Mouse (Mus musculus) intestine, embryonic 14.5 days (tissue): ENCODE data around the gene Lrwd1. TPM values are rescaled to one million over a fixed set of nuclear protein-coding genes. Genes with fewer than 3 reads are reported as not detected.

Experiments
- ATAC-seq: fragments of 200-750 bp; cut with Nextera tagmentation; replicated peaks from 2 replicates; pipeline ENCODE4 v1.8.0; 2017; ENCODE audit warnings: low read depth, moderate number of reproducible peaks, moderate TSS enrichment, moderate library complexity; ENCODE audit not compliant: low FRiP score, low TSS enrichment
- DNase-seq: peaks from one replicate; pipeline ENCODE4 v3.0.0-alpha.2; 2018; ENCODE audit warnings: low spot score
- H3K27ac ChIP-seq: fragments of 300-500 bp; sonication (generic); 2 replicates; pipeline ENCODE4 v1.5.1; 2014; ENCODE audit warnings: low read depth, mild to moderate bottlenecking, control low read depth
- H3K27me3 ChIP-seq: fragments of 300-500 bp; sonication (generic); replicated peaks from 2 replicates; pipeline ENCODE4 v1.6.1; 2014; ENCODE audit warnings: low read length, control low read depth; ENCODE audit not compliant: control insufficient read depth, insufficient read depth
- H3K36me3 ChIP-seq: fragments of 300-500 bp; sonication (generic); 2 replicates; pipeline ENCODE4 v1.6.1; 2014; ENCODE audit warnings: low read length, control low read depth; ENCODE audit not compliant: control insufficient read depth, insufficient read depth
- H3K4me1 ChIP-seq: fragments of 300-500 bp; sonication (generic); replicated peaks from 2 replicates; pipeline ENCODE4 v1.6.1; 2014; ENCODE audit warnings: low read length, control low read depth, mixed read lengths; ENCODE audit not compliant: control insufficient read depth, insufficient read depth
- H3K4me2 ChIP-seq: fragments of 300-500 bp; sonication (generic); 2 replicates; pipeline ENCODE4 v1.6.1; 2014; ENCODE audit warnings: low read length
- H3K4me3 ChIP-seq: fragments of 300-500 bp; sonication (generic); 2 replicates; pipeline ENCODE4 v1.5.1; 2014; ENCODE audit warnings: low read depth, low read length, control low read depth, mixed read lengths
- H3K9ac ChIP-seq: fragments of 300-500 bp; sonication (generic); 2 replicates; pipeline ENCODE4 v1.6.1; 2014; ENCODE audit warnings: mild to moderate bottlenecking, low read length
- H3K9me3 ChIP-seq: fragments of 300-500 bp; sonication (generic); 2 replicates; pipeline ENCODE4 v1.6.1; 2016; ENCODE audit warnings: low read length, control low read depth; ENCODE audit not compliant: control insufficient read depth
- WGBS: fragments of 180-500 bp; shearing (Covaris S2); extraction: QIAGEN DNeasy Blood & Tissue Kit; methylation state at CpG from one replicate; pipeline ENCODE4 v1.1.7; 2014; 5-methylcytosine and 5-hydroxymethylcytosine counted together
- polyA plus RNA-seq: library from polyadenylated mRNA; unstranded; fragments of >200 nt; fragmentation: Nextera tagmentation; extraction: Ambion mirVana; gene quantifications from 2 replicates; pipeline ENCODE4 v1.2.1, GENCODE M21; 2014

The Lrwd1 gene
- polyA plus RNA-seq, 1 experiment from 2014 or later: 33.7 TPM

DNA sequence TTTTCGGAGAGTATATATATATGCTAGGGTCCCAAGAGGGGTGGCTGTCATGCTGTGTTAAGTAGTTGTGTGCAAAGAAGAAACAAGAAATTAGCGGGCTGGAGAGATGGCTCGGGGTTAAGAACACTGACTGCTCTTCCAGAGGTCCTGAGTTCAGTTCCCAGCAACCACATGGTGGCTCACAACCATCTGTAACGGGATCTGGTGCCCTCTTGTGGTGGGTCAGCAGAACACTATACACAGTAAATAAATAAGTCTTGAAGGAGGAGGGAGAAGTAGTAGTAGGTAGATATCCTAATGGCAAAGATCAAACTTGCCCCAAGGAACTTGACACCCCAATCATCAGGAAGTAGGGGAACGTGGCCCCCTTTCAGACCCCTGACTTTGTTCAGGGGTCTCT, 6.9 kb upstream of the Lrwd1 start:
- Histone ChIP-seq H3K9me3 (no peaks in the 10 kb centered on the region), H3K4me2 (no peak overlapping the region), H3K4me1 (peaks cover 4% of the 10 kb centered on the region; the same call in 1 of the 2 replicates), H3K4me3 (no peak overlapping the region), H3K27ac (no peak overlapping the region), H3K27me3 (no peaks in the 10 kb centered on the region), H3K9ac (no peak overlapping the region), H3K36me3 (peaks cover 41% of the 10 kb centered on the region)
- 89% methylated on average over 5 of the region's 5 CpGs for WGBS
- no peak for ATAC-seq
- DNase-seq: no peak

DNA sequence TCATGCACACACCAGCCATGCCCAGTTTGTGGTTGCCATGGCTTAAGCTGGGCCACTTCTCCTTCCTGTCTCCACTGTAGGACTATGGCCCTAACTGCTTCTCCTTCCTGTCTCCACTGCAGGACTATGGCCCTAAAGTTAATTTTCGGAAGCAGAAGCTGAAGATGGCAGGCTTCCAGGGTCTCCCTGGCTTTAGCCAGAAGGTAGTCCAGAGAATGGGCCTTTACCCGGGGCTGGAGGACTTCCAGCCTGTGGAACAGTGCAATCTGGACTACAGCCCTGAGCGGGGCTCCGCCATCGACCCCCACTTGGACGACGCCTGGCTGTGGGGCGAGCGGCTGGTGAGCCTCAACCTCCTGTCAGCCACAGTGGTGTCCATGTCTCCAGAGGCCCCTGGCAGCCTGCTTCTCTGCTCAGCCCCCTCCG, 4.2 kb upstream of the Lrwd1 start:
- 88% methylated on average over 10 of the region's 10 CpGs for WGBS
- Histone ChIP-seq H3K4me1 (peaks cover 15% of the 10 kb centered on the region; the same call in 1 of the 2 replicates), H3K4me3 (no peak overlapping the region), H3K27ac (no peak overlapping the region), H3K9me3 (no peaks in the 10 kb centered on the region), H3K9ac (no peak overlapping the region), H3K36me3 (peaks cover 41% of the 10 kb centered on the region), H3K27me3 (no peaks in the 10 kb centered on the region), H3K4me2 (no peak overlapping the region)
- ATAC-seq (no peak), DNase-seq (no peak)

DNA sequence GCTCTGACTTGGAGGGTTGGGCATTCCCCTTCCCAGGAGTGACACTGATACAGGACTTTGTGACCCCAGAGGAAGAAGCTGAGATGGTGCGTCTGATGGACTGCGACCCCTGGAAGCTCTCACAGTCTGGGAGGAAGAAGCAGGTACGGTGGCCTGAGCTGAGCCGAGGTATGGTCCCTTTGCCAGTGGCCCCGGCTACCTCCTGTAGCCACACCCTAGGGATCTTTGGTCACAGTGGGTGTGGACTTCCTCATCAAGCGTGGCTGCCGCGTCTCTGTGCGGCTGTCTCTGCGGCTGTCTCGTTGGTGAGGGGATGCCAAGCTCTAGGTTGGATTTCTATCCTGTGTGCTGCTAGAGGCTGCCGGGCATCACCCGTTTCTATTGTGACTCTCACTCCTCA, 3.5 kb upstream of the Lrwd1 start:
- Histone ChIP-seq H3K27me3 (no peaks in the 10 kb centered on the region), H3K27ac (no peak overlapping the region), H3K9ac (no peak overlapping the region), H3K4me1 (peaks cover 16% of the 10 kb centered on the region; the same call in 1 of the 2 replicates), H3K4me3 (no peak overlapping the region), H3K36me3 (peaks cover 41% of the 10 kb centered on the region), H3K9me3 (no peaks in the 10 kb centered on the region), H3K4me2 (no peak overlapping the region)
- ATAC-seq (no peak), DNase-seq (no peak)
- WGBS: 95% methylated on average over 13 of the region's 13 CpGs

DNA sequence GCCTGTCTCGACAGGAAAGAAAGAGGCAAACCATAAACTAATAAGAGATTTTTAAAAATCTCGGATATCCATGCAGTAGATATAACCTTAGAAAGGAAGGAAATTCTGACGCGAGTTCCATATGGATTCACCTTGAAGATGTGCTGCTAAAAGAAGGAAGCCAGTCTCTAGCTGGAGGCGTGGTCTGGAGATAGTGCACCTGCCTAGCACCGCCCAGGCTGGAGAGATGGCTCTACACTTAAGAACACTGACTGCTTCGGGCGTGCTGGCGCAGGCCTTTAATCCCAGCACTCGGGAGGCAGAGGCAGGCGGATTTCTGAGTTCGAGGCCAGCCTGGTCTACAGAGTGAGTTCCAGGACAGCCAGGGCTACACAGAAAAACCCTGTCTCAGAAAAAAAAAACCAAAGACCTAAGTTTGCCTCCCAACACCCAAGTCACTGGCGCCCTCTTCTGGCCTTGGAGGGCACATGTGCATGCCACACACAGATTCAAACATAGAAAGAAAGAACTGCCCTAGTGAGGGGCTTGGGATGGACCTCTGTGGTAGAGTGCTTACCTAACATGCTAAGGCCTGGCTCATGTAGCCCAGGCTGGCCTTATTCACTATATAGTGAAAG, 1.9 kb upstream of the Lrwd1 start:
- H3K27me3 ChIP-seq: no peaks in the 10 kb centered on the region
- no peak overlapping the region for H3K9ac ChIP-seq
- H3K27ac ChIP-seq: no peak overlapping the region
- DNase-seq: peak; percentile 58
- H3K4me3 ChIP-seq: no peak overlapping the region
- H3K9me3 ChIP-seq: no peaks in the 10 kb centered on the region
- peaks cover 14% of the 10 kb centered on the region; the same call in 1 of the 2 replicates for H3K4me1 ChIP-seq
- H3K36me3 ChIP-seq: peaks cover 54% of the 10 kb centered on the region
- WGBS: 75% methylated on average over 13 of the region's 13 CpGs
- ATAC-seq: no peak
- H3K4me2 ChIP-seq: no peak overlapping the region

DNA sequence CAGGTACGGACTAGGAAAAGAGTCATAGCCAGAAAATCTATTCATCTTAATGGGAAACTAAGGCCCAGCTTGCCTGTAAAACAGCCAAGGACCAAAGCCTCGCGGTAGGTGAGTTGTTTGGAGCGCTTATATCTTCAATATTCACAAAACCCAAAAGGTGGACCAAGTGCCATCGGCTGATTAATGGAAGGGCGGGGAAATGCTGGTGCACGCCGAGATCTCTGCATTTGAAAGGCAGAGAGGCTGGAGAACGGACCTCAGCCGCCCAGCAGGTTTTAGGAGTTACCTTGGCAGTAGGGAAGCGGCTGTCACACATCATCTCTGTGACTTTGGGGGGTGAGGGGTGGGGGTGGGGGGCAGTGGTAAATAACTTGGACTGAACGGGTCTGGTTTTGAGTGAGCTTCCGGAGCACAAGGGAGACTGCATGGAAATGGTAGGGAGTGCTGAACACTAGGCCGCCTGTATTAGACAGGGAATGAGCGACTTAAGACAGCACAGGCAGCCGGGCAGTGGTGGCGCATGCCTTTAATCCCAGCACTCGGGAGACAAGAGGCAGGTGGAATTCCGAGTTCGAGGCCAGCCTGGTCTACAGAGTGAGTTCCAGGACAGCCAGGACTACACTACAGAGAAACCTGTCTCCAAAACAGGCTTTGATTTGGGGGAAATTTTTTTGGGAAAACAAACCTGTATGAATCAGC, 567 bp upstream of the Lrwd1 start:
- Histone ChIP-seq H3K9me3 (no peaks in the 10 kb centered on the region), H3K4me1 (peaks cover 14% of the 10 kb centered on the region; the same call in 1 of the 2 replicates), H3K27ac (peak overlapping the region; percentile 43; the same call in 1 of the 2 replicates), H3K36me3 (peaks cover 49% of the 10 kb centered on the region), H3K4me3 (peak overlapping the region; percentile 93), H3K4me2 (peak overlapping the region; percentile 69), H3K27me3 (no peaks in the 10 kb centered on the region), H3K9ac (peak overlapping the region; percentile 78)
- ATAC-seq: peak; percentile 28; the same call in 1 of the 2 replicates
- 7% methylated on average over 20 of the region's 20 CpGs for WGBS
- DNase-seq: no peak

DNA sequence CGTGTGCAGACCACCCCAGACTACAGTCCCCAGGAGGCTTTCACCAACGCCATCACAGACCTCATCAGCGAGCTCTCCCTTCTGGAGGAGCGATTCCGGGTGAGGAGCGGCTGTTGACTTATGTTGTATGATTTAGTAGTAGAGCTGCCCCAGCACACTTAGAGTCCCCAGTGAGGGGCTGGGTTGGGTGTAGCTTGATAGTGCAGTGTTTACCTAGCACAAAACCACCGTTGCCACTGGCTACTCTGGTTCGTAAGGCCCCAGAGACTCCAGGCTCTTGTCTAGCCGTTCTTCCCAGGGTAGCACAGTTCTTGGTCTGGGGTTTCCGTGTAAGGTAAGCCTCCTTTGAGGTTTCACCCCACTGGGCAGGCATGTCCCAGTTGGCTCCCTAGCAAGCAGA, 13.7 kb downstream of the Lrwd1 start:
- WGBS: 80% methylated on average over 10 of the region's 10 CpGs
- H3K4me2 ChIP-seq: no peak overlapping the region
- H3K27ac ChIP-seq: no peak overlapping the region
- ATAC-seq: no peak
- H3K27me3 ChIP-seq: no peaks in the 10 kb centered on the region
- peaks cover 7% of the 10 kb centered on the region for H3K4me1 ChIP-seq
- no peak for DNase-seq
- H3K36me3 ChIP-seq: peaks cover 66% of the 10 kb centered on the region
- H3K9ac ChIP-seq: no peak overlapping the region
- no peaks in the 10 kb centered on the region for H3K9me3 ChIP-seq
- H3K4me3 ChIP-seq: no peak overlapping the region

DNA sequence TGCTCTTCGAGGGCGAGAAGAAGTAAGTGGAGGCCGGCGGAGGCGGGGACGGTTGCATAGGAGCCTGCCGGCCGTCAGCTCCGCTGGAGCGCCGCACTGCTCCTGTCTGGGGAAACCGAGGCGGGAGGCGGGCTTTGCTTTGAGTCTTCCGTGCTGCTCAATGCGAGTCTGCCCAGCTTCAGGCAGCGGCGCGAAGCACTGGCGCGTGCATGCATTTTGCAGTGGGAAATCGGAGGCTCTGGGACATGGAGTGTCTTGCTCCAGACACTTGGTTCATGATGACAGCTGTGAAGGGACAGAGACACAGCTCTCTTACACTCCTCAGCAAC, 19.1 kb downstream of the Lrwd1 start:
- no peak for DNase-seq
- WGBS: under 1% methylated on average over 22 of the region's 22 CpGs
- peaks cover 15% of the 10 kb centered on the region for H3K4me1 ChIP-seq
- peak overlapping the region; percentile 98 for H3K4me3 ChIP-seq
- peak; percentile 63 for ATAC-seq
- H3K27ac ChIP-seq: 0 out of 2 replicates have a peak overlapping the region, but pooled peaks have one; percentile 36
- peak overlapping the region; percentile 80 for H3K9ac ChIP-seq
- H3K9me3 ChIP-seq: no peaks in the 10 kb centered on the region
- H3K27me3 ChIP-seq: no peaks in the 10 kb centered on the region
- H3K4me2 ChIP-seq: peak overlapping the region; percentile 97
- peaks cover 22% of the 10 kb centered on the region for H3K36me3 ChIP-seq

DNA sequence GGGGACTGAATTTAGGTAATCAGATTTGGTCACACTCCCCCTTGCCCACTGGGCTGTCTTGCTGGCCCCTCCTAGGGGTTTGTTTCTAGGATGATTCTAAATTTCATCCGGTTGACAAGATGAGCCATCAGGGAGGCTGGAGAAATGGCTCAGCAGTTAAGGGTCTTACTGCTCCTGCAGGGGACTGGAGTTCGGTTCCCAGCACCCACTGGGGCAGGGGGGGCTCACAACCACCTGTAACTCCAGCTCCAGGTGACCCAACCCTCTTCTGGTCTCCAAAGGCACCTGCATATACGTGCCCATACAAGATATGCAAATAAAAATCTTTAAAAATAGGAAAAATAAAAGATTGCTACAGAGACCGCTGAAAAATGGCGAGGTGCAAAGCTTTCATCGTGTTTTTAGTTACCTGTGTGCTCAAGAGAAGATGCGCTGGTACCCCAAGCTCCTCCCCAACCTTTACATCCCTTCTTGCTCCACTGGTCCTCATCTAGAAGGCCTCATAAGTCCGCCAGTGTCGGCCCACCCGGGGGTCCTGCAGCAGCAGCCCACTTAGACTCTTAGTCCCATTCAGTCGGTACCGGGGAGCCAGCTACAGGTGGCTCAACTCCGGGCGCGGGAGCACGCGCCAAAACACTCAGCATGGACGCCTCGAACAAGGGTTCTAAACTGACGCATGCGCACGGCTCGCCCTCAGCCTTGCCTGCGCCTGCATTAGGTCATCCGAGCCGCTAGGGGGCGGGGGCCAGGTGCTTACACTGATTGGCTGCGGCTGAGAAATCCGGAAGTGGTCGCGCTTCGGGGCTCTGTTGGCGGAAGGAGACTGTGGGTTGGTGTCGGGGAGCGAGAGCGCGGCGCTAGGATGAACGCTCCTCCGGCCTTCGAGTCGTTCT, 19.7 kb downstream of the Lrwd1 start, which contains the start of gene Polr2j:
Gene Polr2j, plus strand, starts transcription at position 741 of the 893 bp plus-strand sequence.
- Histone ChIP-seq H3K9me3 (no peaks in the 10 kb centered on the region), H3K27me3 (no peaks in the 10 kb centered on the region), H3K9ac (peak within 1 kb of the TSS; percentile 80), H3K4me1 (peaks cover 15% of the 10 kb centered on the region), H3K4me3 (peak within 1 kb of the TSS; percentile 98), H3K27ac (0 out of 2 replicates have a peak within 1 kb of the TSS, but pooled peaks have one; percentile 36), H3K36me3 (peaks cover 18% of the 10 kb centered on the region), H3K4me2 (peak within 1 kb of the TSS; percentile 97)
- 2% methylated on average over 42 of the region's 42 CpGs for WGBS
- DNase-seq (peak; percentile 99), ATAC-seq (peak; percentile 91)
